Mouse (Mus musculus) liver, embryonic 14.5 days (tissue): ENCODE data around the gene Borcs6. TPM values are rescaled to one million over a fixed set of nuclear protein-coding genes. Genes with fewer than 3 reads are reported as not detected.

Experiments used
- ATAC-seq: fragments of 200-750 bp; cut with Nextera tagmentation; 2 replicates; pipeline ENCODE4 v1.8.0; 2017; ENCODE audit warnings: moderate number of reproducible peaks, mild to moderate bottlenecking, moderate library complexity; ENCODE audit not compliant: insufficient read depth
- DNase-seq, 3 experiments: peaks; one replicate each; pipeline ENCODE4 v3.0.0-alpha.2; 2012 to 2013; ENCODE audit warnings: low read depth in 3 of 3, low spot score in 3 of 3
- H3K27ac ChIP-seq: fragments of 300-500 bp; sonication (generic); 2 replicates; pipeline ENCODE4 v1.5.1; 2014; ENCODE audit warnings: moderate library complexity, mild to moderate bottlenecking, control low read depth, inconsistent platforms
- H3K27me3 ChIP-seq: fragments of 300-500 bp; sonication (generic); 2 replicates; pipeline ENCODE4 v1.6.1; 2014; ENCODE audit warnings: mild to moderate bottlenecking, low read length, moderate library complexity; ENCODE audit not compliant: control insufficient read depth, insufficient read depth
- H3K36me3 ChIP-seq: fragments of 300-500 bp; sonication (generic); replicated peaks from 2 replicates; pipeline ENCODE4 v1.6.1; 2014; ENCODE audit warnings: low read depth; ENCODE audit not compliant: control insufficient read depth, insufficient read depth
- H3K4me1 ChIP-seq, 2 experiments: fragments of 200-500 bp in 1 of 2; fragments of 300-500 bp in 1 of 2; sonication (generic) in 1 of 2; replicated peaks; 2 replicates each; pipeline ENCODE4 v1.6.1; 2012 to 2014; ENCODE audit warnings: antibody characterized with exemption in 1 of 2, inconsistent platforms in 1 of 2, low read length in 1 of 2; ENCODE audit not compliant: control insufficient read depth in 2 of 2, insufficient read depth in 2 of 2
- H3K4me2 ChIP-seq: fragments of 300-500 bp; sonication (generic); 2 replicates; pipeline ENCODE4 v1.6.1; 2014; ENCODE audit warnings: low read depth, mild to moderate bottlenecking, control low read depth, moderate library complexity
- H3K4me3 ChIP-seq, 2 experiments: fragments of 200-500 bp in 1 of 2; fragments of 300-500 bp in 1 of 2; sonication (generic) in 1 of 2; 2 replicates each; pipeline ENCODE4 v1.5.1; 2012 to 2014; ENCODE audit warnings: low read depth in 2 of 2, low read length in 2 of 2, mild to moderate bottlenecking in 2 of 2, control low read depth in 1 of 2, inconsistent platforms in 1 of 2, moderate library complexity in 1 of 2; ENCODE audit not compliant: insufficient read depth in 1 of 2
- H3K9ac ChIP-seq: fragments of 300-500 bp; sonication (generic); replicated peaks from 2 replicates; pipeline ENCODE4 v1.6.1; 2014; ENCODE audit warnings: mild to moderate bottlenecking, control low read depth, moderate library complexity
- H3K9me3 ChIP-seq: fragments of 300-500 bp; sonication (generic); 2 replicates; pipeline ENCODE4 v1.6.1; 2016; ENCODE audit warnings: low read length, mixed read lengths; ENCODE audit not compliant: control insufficient read depth
- CTCF ChIP-seq: IDR thresholded peaks from 2 replicates; pipeline ENCODE4 v1.5.1; 2016; ENCODE audit warnings: antibody characterized with exemption, low read depth, control low read depth
- EP300 ChIP-seq: IDR thresholded peaks from 2 replicates; pipeline ENCODE4 v1.6.1; 2016; ENCODE audit warnings: antibody characterized with exemption, low read depth
- WGBS: fragments of 180-500 bp; shearing (Covaris S2); extraction: QIAGEN DNeasy Blood & Tissue Kit; methylation state at CpG from one replicate; pipeline ENCODE4 v1.1.7; 2014; ENCODE audit not compliant: insufficient replicate concordance; 5-methylcytosine and 5-hydroxymethylcytosine counted together
- polyA plus RNA-seq, 2 experiments: library from polyadenylated mRNA; depleted of rRNA in 1 of 2; stranded (reverse) in 1 of 2; unstranded in 1 of 2; fragments of >200 nt; fragmentation: Nextera tagmentation in 1 of 2; extraction: Ambion mirVana in 1 of 2; gene quantifications; 2 replicates each; pipeline versions ENCODE4 v1.2.1 to v1.2.3; 2012 to 2014

Borcs6 gene
- polyA plus RNA-seq, 2 experiments, result 3.0 to 3.4 TPM

GRCm38 (mm10) chr11:69098039-69098761, 38.7 kb downstream of the Borcs6 start:
- Histone ChIP-seq H3K4me3 (no peak overlapping the region), H3K4me1 (peaks cover 38 to 48% of the 10 kb centered on the region in 2 experiments), H3K9me3 (no peaks in the 10 kb centered on the region), H3K27me3 (no peaks in the 10 kb centered on the region), H3K27ac (peak overlapping the region; percentile 36), H3K36me3 (no peaks in the 10 kb centered on the region), H3K4me2 (peak overlapping the region; percentile 93), H3K9ac (no peak overlapping the region; the same call in 1 of the 2 replicates)
- DNase-seq (no peak), ATAC-seq (no peak)
- WGBS, result 29% methylated on average over 8 of the region's 8 CpGs
- no peak for TF ChIP-seq EP300
- no peak for TF ChIP-seq CTCF

GRCm38 (mm10) chr11:69098762-69099091, 39.2 kb downstream of the Borcs6 start:
- ATAC-seq (peak; percentile 47), DNase-seq (peak; percentile 91 to 95 (median 92))
- H3K9me3 ChIP-seq, result no peaks in the 10 kb centered on the region
- peaks cover 38 to 48% of the 10 kb centered on the region in 2 experiments for H3K4me1 ChIP-seq
- no peaks in the 10 kb centered on the region for H3K27me3 ChIP-seq
- H3K27ac ChIP-seq, result peak overlapping the region; percentile 61
- peak overlapping the region; percentile 61 for H3K9ac ChIP-seq
- peaks cover under 1% of the 10 kb centered on the region for H3K36me3 ChIP-seq
- TF ChIP-seq CTCF, result no peak; the same call in 1 of the 2 replicates
- no peak for TF ChIP-seq EP300
- H3K4me2 ChIP-seq, result peak overlapping the region; percentile 93
- peak overlapping the region; percentile 53 to 59 for H3K4me3 ChIP-seq
- 0% methylated on average over 19 of the region's 19 CpGs for WGBS

- H3K4me2 ChIP-seq, result peak overlapping the region; percentile 93
- peak overlapping the region; percentile 61 for H3K9ac ChIP-seq
- peak overlapping the region; percentile 53 to 59 for H3K4me3 ChIP-seq
- ATAC-seq (no peak), DNase-seq (no peak)
- peak overlapping the region; percentile 61 for H3K27ac ChIP-seq
- peaks cover 5% of the 10 kb centered on the region for H3K36me3 ChIP-seq
- WGBS, result 2% methylated on average over 22 of the region's 22 CpGs
- H3K27me3 ChIP-seq, result no peaks in the 10 kb centered on the region
- no peaks in the 10 kb centered on the region for H3K9me3 ChIP-seq
- peaks cover 37 to 47% of the 10 kb centered on the region in 2 experiments for H3K4me1 ChIP-seq
- TF ChIP-seq CTCF (no peak), EP300 (no peak)
These were observed 39.8 kb downstream of the Borcs6 start for GRCm38 (mm10) chr11:69099177-69099914.

GRCm38 (mm10) chr11:69099915-69100345, 40.4 kb downstream of the Borcs6 start:
- Histone ChIP-seq H3K4me1 (peaks cover 34 to 44% of the 10 kb centered on the region in 2 experiments), H3K4me3 (peak overlapping the region; percentile 53 to 59), H3K36me3 (peaks cover 5% of the 10 kb centered on the region), H3K9me3 (no peaks in the 10 kb centered on the region), H3K4me2 (peak overlapping the region; percentile 93), H3K27ac (peak overlapping the region; percentile 61; the same call in 1 of the 2 replicates), H3K27me3 (no peaks in the 10 kb centered on the region), H3K9ac (peak overlapping the region; percentile 43)
- ATAC-seq (peak; percentile 9), DNase-seq (peak; percentile 65 to 78 (median 72))
- under 1% methylated on average over 23 of the region's 23 CpGs for WGBS
- TF ChIP-seq CTCF (peak; percentile 28; the same call in 1 of the 2 replicates), EP300 (no peak)
